Mouse (Mus musculus) hindbrain, embryonic 16.5 days (tissue): ENCODE measurements at regions not wholly inside any gene's neighbourhood (a gene's known extent, or its start where the extent isn't known, plus 50 kb on each side); places are given as distances from the start of the nearest gene placed in this dataset.
A peak's percentile ranks its signal among the peaks of the same experiment; 100 is the strongest.

Experiments
- ATAC-seq: fragments of 200-750 bp; cut with Nextera tagmentation; 2 replicates; pipeline ENCODE4 v1.8.0; 2017; ENCODE audit warnings: moderate TSS enrichment, moderate library complexity
- H3K27ac ChIP-seq: fragments of 300-500 bp; sonication (generic); 2 replicates; pipeline ENCODE4 v1.5.1; 2014; ENCODE audit warnings: low read depth, mild to moderate bottlenecking, control low read depth, low read length, moderate library complexity
- H3K27me3 ChIP-seq: fragments of 300-500 bp; sonication (generic); replicated peaks from 2 replicates; pipeline ENCODE4 v1.6.1; 2014; ENCODE audit warnings: low read length; ENCODE audit not compliant: control insufficient read depth, insufficient read depth
- H3K36me3 ChIP-seq: fragments of 300-500 bp; sonication (generic); 2 replicates; pipeline ENCODE4 v1.6.1; 2014; ENCODE audit warnings: mild to moderate bottlenecking, low read length, moderate library complexity, mixed read lengths; ENCODE audit not compliant: control insufficient read depth, insufficient read depth
- H3K4me1 ChIP-seq: fragments of 300-500 bp; sonication (generic); 2 replicates; pipeline ENCODE4 v1.6.1; 2014; ENCODE audit warnings: low read depth, low read length; ENCODE audit not compliant: control insufficient read depth, insufficient read depth
- H3K4me2 ChIP-seq: fragments of 300-500 bp; sonication (generic); 2 replicates; pipeline ENCODE4 v1.6.1; 2014; ENCODE audit warnings: mild to moderate bottlenecking, low read length, control low read depth, moderate library complexity
- H3K4me3 ChIP-seq: fragments of 300-500 bp; sonication (generic); 2 replicates; pipeline ENCODE4 v1.5.1; 2014; ENCODE audit warnings: mild to moderate bottlenecking, low read length, control low read depth, moderate library complexity
- H3K9ac ChIP-seq: fragments of 300-500 bp; sonication (generic); 2 replicates; pipeline ENCODE4 v1.6.1; 2014; ENCODE audit warnings: low read depth, mild to moderate bottlenecking, control low read depth, low read length, moderate library complexity
- H3K9me3 ChIP-seq: fragments of 300-500 bp; sonication (generic); 2 replicates; pipeline ENCODE4 v1.6.1; 2014; ENCODE audit warnings: mild to moderate bottlenecking, low read length, moderate library complexity; ENCODE audit not compliant: control insufficient read depth
- WGBS: fragments of 180-500 bp; shearing (Covaris S2); extraction: QIAGEN DNeasy Blood & Tissue Kit; methylation state at CpG from one replicate; pipeline ENCODE4 v1.1.7; 2014; 5-methylcytosine and 5-hydroxymethylcytosine counted together

GRCm38 (mm10) chr9:84278731-84279130 lies 353.8 kb downstream of the Bckdhb start:
- ATAC-seq = no peak
- Histone ChIP-seq H3K4me1 (no peaks in the 10 kb centered on the region), H3K27ac (no peak overlapping the region), H3K4me2 (no peak overlapping the region), H3K9me3 (no peaks in the 10 kb centered on the region; the same call in 1 of the 2 replicates), H3K36me3 (no peaks in the 10 kb centered on the region), H3K27me3 (no peaks in the 10 kb centered on the region), H3K4me3 (no peak overlapping the region), H3K9ac (no peak overlapping the region)
- WGBS = 10% methylated on average over 1 of the region's 1 CpGs

- Histone ChIP-seq H3K9ac (no peak overlapping the region), H3K4me2 (no peak overlapping the region), H3K27me3 (no peaks in the 10 kb centered on the region), H3K36me3 (no peaks in the 10 kb centered on the region), H3K9me3 (no peaks in the 10 kb centered on the region; the same call in 1 of the 2 replicates), H3K27ac (no peak overlapping the region), H3K4me1 (no peaks in the 10 kb centered on the region), H3K4me3 (no peak overlapping the region)
- no peak for ATAC-seq
- 92% methylated on average over 4 of the region's 4 CpGs for whole genome bisulfite sequencing
Measured at GRCm38 (mm10) chr9:84280898-84281297, 356.0 kb downstream of the Bckdhb start.

GRCm38 (mm10) chr9:84281610-84282009 lies 356.7 kb downstream of the Bckdhb start:
- Histone ChIP-seq H3K27me3 (no peaks in the 10 kb centered on the region), H3K36me3 (no peaks in the 10 kb centered on the region), H3K9me3 (no peaks in the 10 kb centered on the region; the same call in 1 of the 2 replicates), H3K4me2 (no peak overlapping the region), H3K9ac (no peak overlapping the region), H3K4me1 (no peaks in the 10 kb centered on the region), H3K27ac (no peak overlapping the region), H3K4me3 (no peak overlapping the region)
- 55% methylated on average over 3 of the region's 3 CpGs for WGBS
- ATAC-seq = peak; percentile 71; the same call in 1 of the 2 replicates

GRCm38 (mm10) chr9:84283296-84283695 lies 358.4 kb downstream of the Bckdhb start:
- Histone ChIP-seq H3K4me1 (no peaks in the 10 kb centered on the region), H3K27me3 (no peaks in the 10 kb centered on the region), H3K36me3 (no peaks in the 10 kb centered on the region), H3K9ac (no peak overlapping the region), H3K9me3 (no peaks in the 10 kb centered on the region; the same call in 1 of the 2 replicates), H3K27ac (no peak overlapping the region), H3K4me3 (no peak overlapping the region), H3K4me2 (no peak overlapping the region)
- 85% methylated on average over 6 of the region's 6 CpGs for WGBS
- ATAC-seq = no peak

GRCm38 (mm10) chr9:84285604-84286003 lies 360.7 kb downstream of the Bckdhb start:
- H3K27me3 ChIP-seq = no peaks in the 10 kb centered on the region
- peak; percentile 68; the same call in 1 of the 2 replicates for ATAC-seq
- no peak overlapping the region for H3K27ac ChIP-seq
- H3K4me2 ChIP-seq = no peak overlapping the region
- H3K36me3 ChIP-seq = no peaks in the 10 kb centered on the region
- H3K9ac ChIP-seq = no peak overlapping the region
- no peaks in the 10 kb centered on the region; the same call in 1 of the 2 replicates for H3K9me3 ChIP-seq
- no peaks in the 10 kb centered on the region for H3K4me1 ChIP-seq
- 17% methylated on average over 4 of the region's 4 CpGs for WGBS
- no peak overlapping the region for H3K4me3 ChIP-seq

- Histone ChIP-seq H3K4me3 (no peak overlapping the region), H3K9me3 (no peaks in the 10 kb centered on the region), H3K36me3 (no peaks in the 10 kb centered on the region), H3K27me3 (no peaks in the 10 kb centered on the region), H3K27ac (no peak overlapping the region), H3K4me2 (no peak overlapping the region), H3K4me1 (no peaks in the 10 kb centered on the region), H3K9ac (no peak overlapping the region)
- WGBS = 29% methylated on average over 1 of the region's 1 CpGs
- no peak for ATAC-seq
Measured at GRCm38 (mm10) chr9:84295891-84296290, 370.9 kb downstream of the Bckdhb start.

GRCm38 (mm10) chr9:84296456-84296855 lies 371.5 kb downstream of the Bckdhb start:
- no peak for ATAC-seq
- WGBS = 85% methylated on average over 3 of the region's 3 CpGs
- no peak overlapping the region for H3K9ac ChIP-seq
- H3K4me2 ChIP-seq = no peak overlapping the region
- H3K36me3 ChIP-seq = no peaks in the 10 kb centered on the region
- no peaks in the 10 kb centered on the region for H3K9me3 ChIP-seq
- no peaks in the 10 kb centered on the region for H3K4me1 ChIP-seq
- no peaks in the 10 kb centered on the region for H3K27me3 ChIP-seq
- no peak overlapping the region for H3K4me3 ChIP-seq
- H3K27ac ChIP-seq = no peak overlapping the region

GRCm38 (mm10) chr9:84304398-84304797 lies 379.5 kb downstream of the Bckdhb start:
- no peak overlapping the region for H3K4me2 ChIP-seq
- no peak overlapping the region for H3K4me3 ChIP-seq
- no peaks in the 10 kb centered on the region for H3K9me3 ChIP-seq
- no peaks in the 10 kb centered on the region for H3K36me3 ChIP-seq
- no peaks in the 10 kb centered on the region for H3K27me3 ChIP-seq
- H3K27ac ChIP-seq = no peak overlapping the region
- 94% methylated on average over 2 of the region's 2 CpGs for WGBS
- H3K9ac ChIP-seq = no peak overlapping the region
- H3K4me1 ChIP-seq = no peaks in the 10 kb centered on the region
- ATAC-seq = no peak

GRCm38 (mm10) chr9:84318811-84319210 lies 393.9 kb downstream of the Bckdhb start:
- Histone ChIP-seq H3K4me3 (no peak overlapping the region), H3K9me3 (no peaks in the 10 kb centered on the region), H3K4me2 (no peak overlapping the region), H3K4me1 (no peaks in the 10 kb centered on the region), H3K27me3 (no peaks in the 10 kb centered on the region), H3K27ac (no peak overlapping the region), H3K9ac (no peak overlapping the region), H3K36me3 (no peaks in the 10 kb centered on the region)
- ATAC-seq = no peak
- WGBS = 67% methylated on average over 2 of the region's 2 CpGs

GRCm38 (mm10) chr9:84319338-84319737 lies 394.4 kb downstream of the Bckdhb start:
- Histone ChIP-seq H3K27ac (no peak overlapping the region), H3K4me2 (no peak overlapping the region), H3K27me3 (no peaks in the 10 kb centered on the region), H3K9ac (no peak overlapping the region), H3K36me3 (no peaks in the 10 kb centered on the region), H3K4me1 (no peaks in the 10 kb centered on the region), H3K4me3 (no peak overlapping the region), H3K9me3 (no peaks in the 10 kb centered on the region)
- ATAC-seq = no peak
- WGBS = 31% methylated on average over 2 of the region's 2 CpGs
